Mouse (Mus musculus) ovary, postnatal 14 days (tissue): ENCODE measurements around the gene Mrpl53.

Experiments
- DNase-seq: peaks from one replicate; pipeline ENCODE4 v3.0.0; 2022; ENCODE audit warnings: low spot score

Gene Mrpl53

DNA sequence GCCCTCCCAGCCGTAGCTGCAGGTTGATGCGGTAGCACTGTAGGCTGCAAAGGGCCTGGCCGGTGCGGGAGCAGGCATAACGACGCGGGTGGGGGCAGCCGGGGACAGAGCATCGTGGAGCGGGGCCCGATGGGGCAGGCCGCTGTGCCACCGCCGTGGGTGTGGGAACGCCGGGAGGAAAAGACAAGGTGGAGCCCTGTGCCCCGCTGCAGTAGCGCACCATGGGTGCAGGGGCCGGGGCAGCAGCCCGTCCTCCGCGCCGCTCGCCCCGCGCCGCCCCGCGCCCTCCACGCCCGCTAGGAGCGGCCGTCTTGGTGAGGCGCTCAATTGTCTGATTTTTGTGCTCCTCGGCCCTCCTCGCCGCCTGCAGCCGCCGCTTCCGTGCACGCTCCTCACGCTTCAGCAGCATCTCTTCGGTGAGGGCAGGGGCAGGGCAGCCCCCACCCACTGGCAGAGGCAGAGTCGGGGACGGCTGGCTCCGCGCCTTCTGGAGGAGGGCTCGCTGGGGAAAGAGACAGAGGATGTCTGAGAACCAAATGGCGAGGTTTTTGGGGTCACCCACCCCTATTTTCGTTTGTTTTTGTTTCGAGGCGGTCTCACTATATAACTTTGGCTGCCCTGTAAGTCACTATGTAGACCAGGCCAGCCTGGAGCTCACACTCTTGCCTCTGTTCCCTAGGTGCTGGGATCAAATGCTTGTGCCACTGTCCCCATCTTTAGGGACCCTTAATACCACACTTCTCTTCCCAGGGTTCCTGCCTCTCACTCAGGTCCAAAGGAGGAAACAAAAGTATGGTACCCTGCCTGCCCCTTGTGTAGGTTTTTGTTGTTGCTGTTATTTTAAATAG is 13.2 kb downstream of the Mrpl53 start:
- DNase-seq = no peak

DNA sequence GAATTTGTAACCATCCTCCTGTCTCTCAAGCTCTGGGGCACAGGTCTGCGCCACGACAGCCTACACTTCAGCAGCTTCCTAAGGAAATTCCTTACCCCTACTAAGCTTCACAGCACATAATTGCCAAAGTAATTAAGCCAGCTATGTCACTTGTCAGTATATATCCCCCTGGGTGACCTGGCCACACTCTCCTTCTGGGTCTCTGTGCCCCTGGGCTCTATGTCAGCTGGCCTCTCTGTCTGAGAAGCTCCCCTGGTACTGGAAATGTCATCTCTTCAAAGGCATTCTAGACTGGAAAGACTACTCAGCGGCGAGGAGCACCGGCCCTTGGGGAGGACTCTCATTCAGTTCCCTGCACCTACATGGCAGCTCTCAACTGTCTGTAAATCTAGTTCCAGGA is 14.1 kb downstream of the Mrpl53 start:
- DNase-seq = no peak

DNA sequence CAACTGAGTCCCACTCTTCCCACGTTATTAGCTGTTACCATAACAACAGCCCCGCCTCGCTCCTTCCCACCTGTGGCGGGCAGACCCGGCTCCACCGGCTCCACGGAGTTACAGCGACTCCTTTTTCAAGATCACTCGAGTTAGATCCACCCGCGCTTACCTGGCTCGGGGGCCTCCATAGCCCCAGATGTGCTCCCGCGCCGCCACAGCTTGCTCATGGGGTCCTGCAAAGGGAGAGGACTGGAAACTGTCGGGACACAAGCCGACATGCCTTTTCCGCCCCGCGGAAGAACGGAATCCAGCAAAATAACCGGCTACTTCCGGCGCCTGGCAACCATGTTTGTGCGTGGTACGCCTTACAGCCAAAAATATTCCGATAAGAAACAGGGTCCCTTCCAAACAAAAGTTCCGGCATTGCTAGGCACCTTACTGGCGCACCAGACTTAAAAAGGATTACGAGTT is 16.0 kb downstream of the Mrpl53 start:
- peak; percentile 92 for DNase-seq

DNA sequence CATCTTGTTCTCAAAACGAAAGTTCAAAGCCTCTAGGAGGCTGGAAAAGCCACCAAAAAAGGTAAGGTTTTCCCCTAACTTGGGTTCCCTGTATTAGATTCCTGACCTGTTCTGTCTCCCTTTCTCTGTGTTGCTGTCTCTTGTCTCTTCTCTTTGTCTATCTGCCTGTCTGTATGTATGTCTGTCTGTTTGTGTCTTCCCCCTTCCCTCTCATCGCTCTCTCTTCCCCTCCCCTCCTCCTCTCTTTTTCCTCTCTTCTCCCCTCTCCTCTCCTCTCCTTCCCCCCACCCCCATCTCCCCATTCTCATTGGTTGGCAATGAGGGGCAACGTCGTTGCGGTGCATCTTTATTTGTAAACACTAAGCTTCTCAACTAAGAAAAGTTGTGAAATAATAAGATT is 16.5 kb downstream of the Mrpl53 start, which contains the start of gene Ino80b:
Ino80b (minus strand) TSS at position 101 of the 400 bp plus-strand sequence.
- no peak for DNase-seq

DNA sequence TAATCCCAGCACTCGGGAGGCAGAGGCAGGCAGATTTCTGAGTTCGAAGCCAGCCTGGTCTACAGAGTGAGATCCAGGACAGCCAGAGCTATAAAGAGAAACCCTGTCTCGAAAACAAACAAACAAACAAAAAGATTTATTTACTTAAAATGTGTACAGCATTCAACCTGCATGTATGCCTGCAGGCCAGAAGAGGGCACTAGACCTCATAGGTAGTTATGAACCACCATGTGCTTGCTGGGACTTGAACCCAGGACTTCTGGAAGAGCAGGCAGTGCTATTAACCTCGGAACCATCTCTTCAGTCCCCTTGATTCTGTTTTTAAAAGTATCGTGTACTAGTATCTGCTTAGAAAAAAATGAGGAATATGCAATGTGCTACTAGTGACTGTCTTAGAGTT is 18.6 kb downstream of the Mrpl53 start:
- no peak for DNase-seq

DNA sequence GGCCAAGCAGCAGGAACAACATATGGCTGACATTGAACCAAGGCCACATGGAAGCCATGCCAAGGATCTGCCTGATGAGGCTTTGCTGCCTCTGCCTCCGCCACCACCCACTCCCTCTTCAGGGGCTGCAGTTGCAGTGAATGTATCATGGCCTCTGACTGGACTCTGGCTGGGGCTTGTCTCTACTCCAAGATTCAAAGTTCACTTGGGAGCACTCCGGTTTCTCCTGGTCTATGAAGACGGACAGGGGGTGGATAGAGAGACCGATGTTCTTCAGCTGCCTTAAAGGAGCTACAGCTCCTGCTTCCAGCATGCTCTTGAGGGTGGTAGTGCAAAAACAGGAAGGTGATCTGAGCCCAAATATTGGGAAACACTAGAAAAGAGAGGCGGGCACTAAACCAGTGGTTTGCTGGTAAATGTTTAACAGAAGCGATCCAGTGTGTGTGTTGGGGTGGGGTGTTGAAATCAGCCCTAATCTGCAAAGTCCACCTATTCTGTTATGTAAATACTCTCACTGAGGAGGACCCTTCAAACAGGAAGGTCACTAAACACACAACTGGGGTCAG is 22.7 kb downstream of the Mrpl53 start:
- DNase-seq = no peak

DNA sequence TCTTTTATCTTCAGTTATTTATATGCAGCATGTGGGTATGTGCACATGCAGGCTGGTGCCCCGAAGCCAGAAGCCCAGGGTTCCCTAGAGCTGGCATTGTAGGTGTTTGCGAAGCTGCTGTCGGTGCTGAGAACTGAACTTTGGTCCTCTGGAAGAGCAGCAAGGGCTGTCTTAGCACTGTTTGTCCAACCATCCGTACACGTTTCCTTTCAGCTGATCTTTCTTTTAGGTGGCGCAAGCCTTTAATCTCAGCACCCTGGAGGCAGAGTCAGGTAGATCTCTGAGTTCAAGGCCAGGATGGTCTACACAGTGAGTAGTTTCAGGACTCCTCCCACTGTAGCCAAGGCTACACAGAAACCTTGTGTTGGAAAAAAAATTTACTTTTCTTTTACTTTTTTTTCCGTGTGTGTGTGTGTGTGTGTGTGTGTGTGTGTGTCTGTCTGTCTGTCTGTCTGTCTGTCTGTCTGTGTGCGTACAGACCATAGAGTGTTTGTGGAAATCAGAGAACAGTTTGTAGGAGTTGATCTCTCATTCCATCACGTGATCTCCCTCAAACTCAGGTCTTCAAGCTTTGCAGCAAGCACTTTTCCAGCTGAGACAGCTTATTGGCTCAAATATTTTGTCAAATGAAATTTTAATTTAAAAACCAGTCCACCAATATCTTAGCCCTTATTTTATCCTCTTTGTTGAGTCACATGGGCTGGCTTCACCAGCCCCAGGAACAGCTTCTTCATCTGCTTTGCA is 23.5 kb downstream of the Mrpl53 start:
- DNase-seq = no peak

DNA sequence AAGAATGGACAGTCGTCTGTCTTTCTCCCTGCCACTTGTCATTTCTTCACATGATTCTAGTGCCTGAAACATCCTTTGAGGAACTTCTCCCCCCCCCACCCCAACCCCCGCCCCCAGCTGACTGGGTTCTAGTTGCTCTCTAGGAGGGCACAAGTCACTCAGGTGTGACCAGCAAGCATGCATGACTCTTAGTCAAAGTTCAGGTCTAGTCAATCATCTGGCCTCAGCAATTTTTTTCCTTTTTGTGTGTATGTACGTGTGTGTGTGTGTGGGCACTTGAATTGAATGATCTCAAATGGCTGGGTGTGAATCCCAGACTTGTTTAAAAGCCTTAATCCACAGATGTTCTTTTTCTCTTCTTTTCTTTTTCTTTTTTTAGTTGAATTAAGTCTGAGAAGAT is 25.4 kb downstream of the Mrpl53 start:
- no peak for DNase-seq

DNA sequence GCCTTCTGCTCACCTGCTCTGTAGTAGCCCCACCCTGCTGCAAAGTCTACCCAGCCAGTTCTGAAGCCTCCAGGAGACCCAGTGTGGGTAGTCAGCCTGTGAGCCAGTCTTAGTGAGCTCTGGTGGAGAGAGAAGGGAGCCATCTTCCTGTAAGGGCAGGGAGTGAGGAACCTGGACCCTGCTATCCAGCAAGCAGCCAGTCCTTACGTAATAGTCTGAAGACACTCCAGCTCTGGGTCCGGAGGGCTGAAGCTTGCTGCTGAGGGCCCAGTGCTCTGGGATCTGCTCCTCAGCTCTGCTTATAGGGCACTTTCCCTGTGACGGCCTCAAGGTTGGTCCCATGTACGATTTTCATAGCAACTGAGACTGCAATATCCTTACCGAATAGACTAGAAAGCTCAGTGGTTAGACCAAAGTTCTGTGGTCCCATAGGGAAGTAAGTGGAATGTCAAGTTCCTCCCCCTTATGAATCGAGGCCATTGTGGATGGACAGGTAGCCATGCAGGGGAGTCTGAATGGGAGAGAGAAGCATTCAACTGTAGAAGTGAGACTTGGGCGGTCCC is 26.2 kb downstream of the Mrpl53 start, which contains the start of gene Rtkn:
Rtkn (plus strand) TSS at position 513 of the 563 bp plus-strand sequence.
- no peak for DNase-seq

DNA sequence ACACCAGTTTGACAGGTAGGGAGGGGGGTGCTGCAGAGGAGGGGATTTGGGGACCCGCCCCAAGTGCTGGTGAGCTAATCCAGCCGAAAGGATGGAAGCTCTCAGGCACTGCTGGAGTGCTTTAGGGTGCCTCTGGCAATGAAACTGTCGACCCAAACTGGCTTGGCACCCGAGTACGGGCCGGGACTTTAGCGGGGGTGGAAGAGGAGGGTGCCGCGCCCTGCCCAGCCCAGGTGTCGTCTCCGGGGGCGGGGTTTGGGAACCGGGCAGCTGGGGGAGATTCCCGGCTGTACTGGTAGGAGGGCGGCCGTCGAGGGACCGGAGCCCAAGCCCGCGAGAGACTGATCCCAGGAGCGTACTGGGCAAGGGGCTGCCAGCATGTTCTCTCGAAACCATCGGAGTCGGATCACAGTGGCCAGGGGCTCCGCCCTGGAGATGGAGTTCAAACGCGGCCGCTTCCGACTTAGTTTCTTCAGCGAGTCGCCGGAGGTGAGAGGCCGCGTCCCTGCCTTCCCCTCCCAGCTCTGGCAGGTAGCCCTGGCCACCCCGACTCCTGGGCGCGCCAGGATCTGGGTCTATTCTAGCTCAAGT is 26.8 kb downstream of the Mrpl53 start:
- no peak for DNase-seq

DNA sequence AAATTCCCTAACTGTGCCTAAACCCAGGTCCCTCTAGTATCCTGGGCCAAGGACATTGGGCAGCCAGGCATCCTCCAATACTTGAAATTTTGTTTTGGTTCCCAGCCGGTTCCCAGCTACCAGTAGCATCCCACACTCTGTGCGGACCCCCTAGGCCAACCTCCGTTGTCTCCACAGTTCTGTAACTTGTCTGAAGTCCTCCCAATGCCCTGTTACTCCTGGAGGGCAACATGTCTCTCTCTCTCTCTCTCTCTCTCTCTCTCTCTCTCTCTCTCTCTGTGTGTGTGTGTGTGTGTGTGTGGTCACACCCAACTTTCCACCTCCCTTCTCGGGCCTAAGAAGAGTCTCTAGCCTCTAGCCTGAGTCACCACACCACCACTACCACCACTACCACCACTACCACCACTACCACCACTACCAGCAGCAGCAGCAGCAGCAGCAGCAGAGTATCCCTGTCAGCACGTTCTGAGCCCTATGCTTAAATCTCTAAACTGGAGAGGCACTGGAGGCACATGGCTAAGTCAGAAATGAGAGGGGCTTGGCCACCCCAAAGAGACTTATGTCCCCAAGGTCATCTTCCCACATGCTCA is 27.5 kb downstream of the Mrpl53 start:
- DNase-seq = no peak

DNA sequence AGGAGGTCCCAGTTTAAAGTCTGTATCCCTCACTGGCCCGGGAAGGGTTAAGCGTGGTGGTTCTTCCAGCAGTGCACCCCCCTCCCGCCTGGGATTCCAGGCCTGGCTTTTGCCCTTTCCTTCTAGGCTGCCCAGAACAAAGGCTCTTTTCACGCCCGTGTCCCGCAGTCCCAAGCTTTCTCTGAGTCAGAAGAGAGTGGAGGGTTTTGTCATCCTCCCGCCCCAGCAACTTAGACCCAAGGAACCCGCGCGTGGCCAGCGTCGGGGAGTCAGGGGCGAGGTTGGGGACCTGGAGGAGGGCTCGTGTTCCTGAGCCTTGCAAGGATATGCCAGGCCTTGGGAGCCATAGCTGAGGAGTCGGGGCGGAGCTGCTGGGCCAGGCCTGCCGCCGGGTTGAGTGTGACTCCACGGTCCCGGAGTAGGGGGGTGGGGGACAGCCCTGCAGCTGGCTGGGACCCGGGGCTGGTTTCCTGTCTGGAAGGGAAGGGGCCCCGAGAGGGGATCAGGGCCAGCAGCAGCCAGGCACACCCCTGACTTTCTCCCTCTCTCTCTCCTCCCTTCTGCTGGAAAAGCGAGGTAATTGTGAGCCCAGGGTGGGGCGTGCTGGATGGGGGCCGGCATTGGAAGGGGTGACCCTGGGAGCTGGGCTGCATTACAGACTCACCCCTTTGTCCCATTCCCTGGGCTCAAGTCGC is 28.2 kb downstream of the Mrpl53 start:
- peak; percentile 57 for DNase-seq

DNA sequence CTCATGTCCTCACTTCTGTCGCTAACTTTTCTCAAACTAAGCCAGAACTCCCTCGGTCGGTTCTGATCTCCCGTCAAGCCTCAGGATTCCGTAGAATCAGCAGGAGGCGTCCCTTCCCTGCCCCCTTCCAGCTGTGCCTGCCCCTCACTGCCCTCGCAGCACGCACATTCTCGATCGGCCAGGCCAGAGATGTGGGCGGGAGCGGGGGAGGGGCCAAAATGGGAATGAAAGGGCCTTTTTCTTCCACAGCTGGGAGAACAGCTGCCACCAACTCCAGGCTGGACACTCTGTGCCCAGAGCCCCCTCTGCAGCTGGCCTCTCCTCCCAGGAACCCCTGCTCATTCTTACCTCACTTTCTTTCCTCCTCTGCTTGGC is 28.7 kb downstream of the Mrpl53 start:
- peak; percentile 84 for DNase-seq

DNA sequence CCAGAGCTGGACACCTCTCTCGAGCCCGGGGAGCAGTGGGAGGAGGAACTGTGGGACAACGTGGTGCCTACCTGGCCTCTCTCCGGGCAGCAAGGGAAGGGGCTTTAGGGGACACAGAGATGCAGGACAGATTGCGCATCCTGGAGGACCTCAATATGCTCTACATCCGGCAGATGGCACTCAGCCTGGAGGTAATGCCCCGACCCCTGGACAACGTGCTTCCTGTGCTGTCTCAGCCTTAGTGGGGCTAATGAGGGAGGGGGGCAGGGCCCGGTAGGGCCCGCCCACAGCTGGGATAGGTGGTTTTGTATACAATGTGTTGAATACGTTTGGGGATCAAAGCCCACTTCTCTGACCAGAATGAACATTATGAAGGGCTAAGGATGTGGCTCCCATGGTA is 29.2 kb downstream of the Mrpl53 start:
- no peak for DNase-seq

DNA sequence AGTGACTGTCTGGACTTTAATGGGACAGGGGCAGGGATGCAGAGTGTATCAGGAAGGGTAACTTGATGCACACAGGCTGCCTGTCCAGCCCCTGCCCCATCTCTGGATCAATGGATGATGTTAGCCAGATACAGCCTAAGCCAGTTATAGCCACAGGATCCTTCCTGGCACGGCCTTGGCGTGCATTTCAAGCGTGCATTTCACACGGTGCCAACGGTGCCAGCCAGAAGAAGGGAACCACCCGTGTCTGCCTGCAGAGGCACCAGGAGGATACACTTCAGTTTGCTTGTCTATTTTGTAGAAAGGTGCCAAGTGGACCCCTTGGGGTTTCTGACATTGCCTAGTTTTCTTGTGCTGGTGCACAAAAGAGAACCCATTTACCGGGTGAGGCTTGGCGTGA is 31.2 kb downstream of the Mrpl53 start:
- DNase-seq = no peak

DNA sequence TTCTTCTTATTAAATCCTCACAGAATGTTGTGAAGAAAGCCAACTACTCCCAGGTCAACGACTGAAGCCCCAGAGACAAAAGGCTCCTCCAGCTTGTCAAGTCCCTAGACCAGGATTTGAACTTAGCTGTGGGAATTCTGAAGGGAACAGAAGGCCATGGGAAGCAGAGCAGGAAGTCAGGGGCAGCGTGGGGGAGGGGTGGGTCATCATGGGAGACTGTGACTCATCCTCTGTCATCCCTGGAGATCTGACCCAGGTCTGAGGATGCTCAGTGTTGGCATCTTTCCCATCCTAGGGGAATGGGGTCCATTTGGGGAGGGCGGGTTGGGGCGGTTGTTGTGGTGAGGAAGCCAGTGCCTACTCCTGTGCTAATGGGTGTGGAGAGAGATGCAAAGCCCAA is 32.8 kb downstream of the Mrpl53 start:
- DNase-seq = no peak

DNA sequence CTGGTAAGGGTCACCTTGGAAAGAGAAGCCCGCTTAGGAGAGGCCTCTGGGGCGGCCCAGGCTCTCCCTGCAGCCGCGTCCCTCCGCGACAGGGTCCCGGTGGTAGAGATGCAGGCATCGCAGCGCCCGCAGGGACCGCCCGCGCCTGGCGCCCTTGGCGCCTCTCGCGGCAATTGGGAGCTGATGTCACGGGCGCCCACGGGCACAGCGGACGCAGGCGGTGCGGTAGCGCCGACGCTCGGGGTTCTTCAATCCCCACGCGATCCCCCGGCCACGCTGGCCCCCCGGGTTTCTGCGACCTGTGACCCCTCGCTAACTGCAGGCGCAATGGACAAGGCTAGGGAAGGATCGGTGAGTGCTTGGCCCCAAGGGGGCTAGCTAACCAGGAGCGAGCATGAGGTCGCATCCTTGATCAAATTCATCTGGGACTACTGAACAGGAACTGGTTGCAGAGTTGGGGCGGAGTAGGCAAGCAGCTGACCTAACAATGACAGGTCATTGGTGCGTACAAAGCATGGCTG is 33.4 kb downstream of the Mrpl53 start:
- no peak for DNase-seq

DNA sequence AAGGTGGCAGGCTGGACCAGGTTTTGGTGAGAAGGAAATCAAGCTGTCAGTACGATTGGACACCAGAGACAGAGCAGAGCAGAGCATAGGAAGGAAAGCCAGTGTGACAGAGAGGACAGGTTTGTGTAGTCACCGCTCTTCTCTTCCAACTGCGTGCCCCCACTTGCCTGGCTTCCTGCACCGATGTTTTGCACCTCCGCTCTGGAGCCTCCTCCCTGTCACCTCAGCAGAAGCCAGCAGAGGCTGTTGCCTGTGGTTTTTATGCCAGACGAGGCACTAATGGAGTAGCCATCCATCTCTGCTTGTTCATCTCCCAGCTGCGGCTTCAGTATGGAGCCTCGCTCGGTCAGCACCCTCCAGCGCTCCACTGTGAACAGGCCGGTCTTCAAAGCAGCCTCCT is 34.0 kb downstream of the Mrpl53 start:
- DNase-seq = no peak

DNA sequence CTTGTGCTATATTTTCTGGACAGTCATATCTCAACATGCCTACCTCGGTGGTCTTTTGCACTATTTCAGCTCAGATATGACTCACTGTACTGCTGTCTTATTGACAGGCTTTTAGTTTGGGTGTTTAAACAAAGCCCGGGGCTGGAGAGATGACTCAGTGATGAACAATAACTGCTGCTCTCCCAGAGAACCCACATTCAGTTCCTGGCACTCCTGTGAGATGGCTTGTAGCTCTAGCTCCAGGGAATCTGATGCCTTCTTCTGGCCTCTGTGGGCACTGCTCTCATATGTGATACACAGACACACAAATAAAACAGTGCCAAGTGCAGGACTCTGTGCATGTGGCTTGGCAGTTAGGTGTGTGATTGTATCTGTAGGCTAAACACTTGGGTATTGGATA is 36.4 kb downstream of the Mrpl53 start:
- no peak for DNase-seq

DNA sequence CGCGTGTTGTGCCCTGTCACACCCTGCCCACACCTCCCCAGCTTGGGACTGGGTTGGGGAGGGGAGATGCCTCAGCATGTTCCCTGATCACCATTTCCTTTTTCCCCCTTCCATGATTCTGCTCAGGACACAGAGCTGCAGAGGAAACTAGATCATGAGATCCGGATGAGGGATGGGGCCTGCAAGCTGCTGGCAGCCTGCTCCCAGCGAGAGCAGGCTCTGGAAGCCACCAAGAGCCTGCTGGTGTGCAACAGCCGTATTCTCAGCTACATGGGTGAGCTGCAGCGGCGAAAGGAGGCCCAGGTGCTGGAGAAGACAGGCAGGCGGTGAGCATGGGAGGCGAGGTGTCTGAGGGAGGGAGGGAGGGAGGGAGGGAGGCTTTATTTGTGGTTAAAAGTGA is 37.0 kb downstream of the Mrpl53 start:
- no peak for DNase-seq

DNA sequence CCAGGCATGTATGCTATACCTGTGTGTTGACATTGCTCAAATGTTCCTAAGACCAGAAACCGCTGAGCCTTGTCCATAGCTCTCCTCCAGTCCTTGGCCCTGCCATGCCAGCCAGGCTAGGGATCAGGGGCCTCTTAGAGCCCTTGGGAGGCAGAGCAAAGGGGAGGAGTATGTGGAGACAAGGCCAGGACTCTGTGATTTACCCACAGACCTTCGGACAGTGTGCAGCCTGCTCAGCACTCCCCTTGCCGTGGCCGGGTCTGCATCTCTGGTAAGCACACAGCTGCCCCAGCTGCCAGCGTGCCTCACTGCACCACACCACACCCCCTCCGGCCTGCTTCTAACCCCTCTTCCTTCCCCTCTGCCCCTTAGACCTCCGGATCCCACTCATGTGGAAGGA is 38.4 kb downstream of the Mrpl53 start:
- DNase-seq = no peak
